Mouse (Mus musculus): ENCODE results near the gene Draxin.

DNA sequence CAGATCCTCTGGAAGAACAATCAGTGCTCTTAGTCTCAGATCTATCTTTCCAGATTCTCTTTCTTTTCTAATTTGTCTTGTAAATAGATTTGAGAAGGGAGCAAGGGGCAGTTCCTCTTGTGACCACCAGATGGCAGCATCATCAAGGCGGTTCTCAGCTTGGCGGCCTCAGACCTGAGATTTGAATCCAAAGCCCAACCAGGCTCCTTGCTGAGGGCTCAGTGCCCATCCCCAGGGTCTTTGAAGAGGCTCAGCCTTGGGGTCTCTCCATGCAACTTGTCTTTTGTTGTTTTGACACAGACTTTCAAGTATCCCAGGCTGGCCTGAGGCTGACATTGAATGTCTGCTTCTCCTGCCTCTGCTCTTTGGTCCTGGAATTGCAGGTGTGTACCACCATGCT is 40.3 kb upstream of the Draxin start:
- TF ChIP-seq CTCF (IDR thresholded peaks at IDR 0.05; ENCODE audit: control insufficient read depth, insufficient read depth, low read length) (peak; percentile 92), POLR2A (IDR thresholded peaks at IDR 0.05; ENCODE audit: borderline replicate concordance, control insufficient read depth, low read depth, low read length) (no peak)
